Mouse (Mus musculus) embryo, embryonic 11.5 days (tissue): ENCODE measurements around the gene Tex2.
"Not testable (repeated sequence)": the region's sequence is repeated elsewhere in the genome, so short reads cannot be mapped to it uniquely, and the experiment has no call there.

Source experiments
- DNase-seq: peaks from one replicate; pipeline ENCODE4 v3.0.0-alpha.2; 2012; ENCODE audit warnings: low read depth, low spot score

The Tex2 gene

DNA sequence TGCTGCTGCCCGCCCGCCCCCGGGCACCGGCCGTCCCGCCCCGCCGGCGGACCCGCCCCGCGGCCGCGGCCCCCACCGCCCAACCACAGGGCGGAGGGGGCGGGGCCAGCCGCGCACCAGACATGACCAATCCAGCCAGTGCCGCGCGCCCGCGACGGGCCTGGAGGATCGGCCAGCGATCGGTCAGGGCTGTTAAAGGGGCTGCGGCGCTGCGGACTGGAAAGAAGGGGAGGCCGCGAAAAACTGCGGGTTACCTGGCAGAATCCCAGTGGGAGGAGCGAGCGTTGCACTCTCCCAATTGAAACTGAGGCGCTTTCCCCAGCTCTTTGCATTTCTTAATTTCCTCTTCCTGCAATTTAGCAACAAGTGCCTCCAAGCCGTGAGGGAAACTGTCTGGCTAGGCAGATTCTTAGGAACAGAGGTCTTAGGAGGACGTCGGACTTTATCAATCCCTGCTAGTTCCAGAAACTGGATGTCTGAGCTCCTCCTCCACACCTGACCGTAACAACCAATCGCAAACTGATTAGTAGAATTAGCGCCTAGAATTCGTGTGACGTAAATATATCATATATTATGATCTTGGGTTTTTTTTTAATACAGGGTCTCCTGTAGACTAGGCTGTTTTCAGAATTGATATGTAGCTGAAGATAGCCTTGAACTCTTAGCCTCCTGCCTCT lies at the start of gene Tex2:
Gene Tex2, minus strand, starts transcription at position 463 of the 677 bp plus-strand sequence.
- DNase-seq: peak; percentile 88

DNA sequence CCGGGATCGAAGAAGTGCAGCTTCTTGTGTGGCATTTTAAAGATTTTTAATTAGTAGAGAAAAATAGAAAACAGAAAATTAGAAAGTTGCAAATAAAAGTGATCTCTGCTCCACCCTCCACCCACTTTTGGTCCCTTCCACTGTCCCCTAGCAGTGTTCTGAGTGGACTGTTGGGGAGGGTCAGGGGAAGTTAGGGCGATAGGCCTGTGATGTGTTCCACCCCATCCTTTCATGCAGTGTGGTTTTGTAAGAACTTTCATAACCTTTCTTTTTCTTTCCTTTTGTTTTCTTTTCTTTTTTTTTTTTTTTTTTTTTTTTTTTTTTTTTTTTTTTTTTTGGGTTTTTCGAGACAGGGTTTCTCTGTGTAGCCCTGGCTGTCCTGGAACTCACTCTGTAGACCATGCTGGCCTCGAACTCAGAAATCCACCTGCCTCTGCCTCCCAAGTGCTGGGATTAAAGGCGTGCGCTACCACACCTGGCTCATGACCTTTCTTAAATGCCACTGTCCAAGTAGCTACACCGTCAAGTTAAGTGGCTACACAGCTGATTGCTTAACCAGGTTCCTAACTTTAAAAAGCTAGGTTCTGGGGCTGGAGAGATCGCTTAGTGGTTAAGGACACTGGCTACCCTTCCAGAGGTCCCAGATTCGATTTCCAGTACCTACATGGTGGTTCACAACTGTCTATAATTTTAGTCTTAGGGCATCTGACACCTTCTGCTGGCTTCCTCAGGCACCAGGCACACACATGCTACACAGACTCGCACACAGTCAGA lies 49.6 kb upstream of the Tex2 start:
- DNase-seq: no peak

DNA sequence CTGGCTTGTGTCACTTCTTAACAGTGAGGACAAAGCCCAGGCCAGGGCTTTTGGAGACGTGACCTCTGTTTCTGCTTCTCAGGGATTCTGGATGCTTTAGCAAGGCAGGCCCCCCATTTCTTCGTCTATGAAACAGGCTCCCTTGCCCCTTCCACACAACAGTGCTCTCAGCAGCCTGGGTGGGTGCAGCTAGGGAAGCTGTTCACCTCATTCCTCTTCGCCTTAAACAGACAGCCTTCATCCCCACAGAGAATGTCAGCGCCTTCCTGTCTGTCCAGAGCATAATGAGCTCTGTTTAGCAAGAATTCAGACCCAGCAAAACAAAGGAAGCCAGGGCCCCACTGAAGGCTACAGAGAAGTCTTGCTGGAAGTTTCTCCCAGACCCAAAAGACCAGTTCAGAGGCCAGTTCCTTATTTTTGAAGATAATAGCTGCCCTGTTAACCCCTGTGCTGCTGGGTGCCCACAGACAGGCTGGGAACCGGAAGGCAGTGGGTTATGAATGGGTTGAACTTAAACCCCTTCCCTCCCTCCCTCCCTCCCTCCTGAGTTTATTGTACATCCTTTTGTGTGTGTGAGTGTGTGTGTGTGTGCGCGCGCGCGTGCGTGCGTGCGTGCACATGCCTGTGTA lies 47.3 kb upstream of the Tex2 start:
- no peak for DNase-seq

DNA sequence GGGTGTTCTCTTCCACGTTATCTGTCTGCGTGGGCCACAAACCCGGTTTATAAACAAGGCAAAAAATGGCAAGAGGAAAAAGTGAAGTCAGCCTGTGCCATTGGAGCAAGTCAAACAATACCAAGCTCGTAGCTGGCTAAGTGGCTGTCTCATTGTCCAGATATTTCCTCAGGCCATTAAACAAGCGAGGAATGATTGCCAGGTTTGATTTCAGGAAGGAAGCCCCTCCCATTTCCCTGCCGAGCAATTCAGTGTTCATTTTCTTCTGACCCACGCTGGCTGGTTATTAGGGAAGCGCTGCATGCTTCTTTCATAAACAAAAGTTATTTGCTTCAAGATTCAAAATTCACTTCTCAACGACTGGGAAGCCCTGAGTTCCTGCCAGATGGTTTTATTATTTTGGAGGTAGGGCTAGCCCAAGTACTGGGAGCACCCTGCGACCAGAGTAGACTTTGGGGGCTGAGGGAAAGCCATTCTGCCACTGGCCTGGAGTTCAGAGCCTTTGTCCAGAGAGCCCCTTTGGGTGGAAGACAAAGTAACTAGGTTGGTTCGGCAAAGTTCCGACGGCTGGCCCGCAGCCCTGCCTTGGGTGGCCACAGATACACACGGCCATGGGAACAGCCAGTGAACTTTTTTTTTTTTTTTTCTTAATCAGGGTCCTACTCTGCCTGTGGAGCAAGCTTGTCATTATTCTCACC lies 46.5 kb upstream of the Tex2 start:
- no peak for DNase-seq

DNA sequence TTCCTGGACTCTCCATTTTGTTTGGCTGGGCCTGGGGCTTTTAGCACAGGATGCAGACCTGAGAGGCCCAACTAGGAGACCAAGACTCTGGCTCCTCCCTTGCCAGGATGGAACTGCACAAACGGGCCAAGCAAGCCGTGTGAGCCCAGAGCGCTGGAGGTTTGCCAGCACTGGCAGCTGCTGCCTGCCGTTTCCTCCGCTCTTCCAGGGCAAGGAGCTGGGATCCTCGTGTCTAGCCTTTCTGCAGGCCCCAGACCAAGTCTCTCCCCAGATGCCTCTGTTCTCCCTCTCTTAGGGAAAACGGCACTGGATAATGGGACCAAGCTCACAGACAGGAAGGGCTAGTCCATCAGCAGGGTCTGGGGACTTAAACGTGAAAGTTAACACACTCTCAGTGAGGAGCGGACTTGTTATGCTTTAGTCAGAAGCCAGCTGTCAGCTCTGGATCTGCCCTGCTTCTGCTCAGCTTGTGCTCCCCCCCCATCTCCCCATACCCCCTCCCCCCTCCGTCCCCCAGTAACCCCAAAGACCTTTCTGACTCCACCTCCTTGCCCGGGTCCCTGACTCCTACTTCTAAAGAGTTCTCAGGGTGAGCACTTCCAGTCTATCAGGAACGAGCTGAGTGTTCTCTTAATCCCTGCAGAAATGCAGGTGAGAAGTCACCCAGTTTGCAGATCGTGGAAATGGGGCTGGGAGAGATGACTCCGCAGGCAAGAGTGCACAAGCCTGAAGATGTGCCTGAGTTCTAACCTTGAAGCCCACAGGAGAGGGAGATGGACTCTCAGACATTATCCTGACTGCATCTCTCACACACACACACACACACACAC lies 45.0 kb upstream of the Tex2 start:
- no peak for DNase-seq

DNA sequence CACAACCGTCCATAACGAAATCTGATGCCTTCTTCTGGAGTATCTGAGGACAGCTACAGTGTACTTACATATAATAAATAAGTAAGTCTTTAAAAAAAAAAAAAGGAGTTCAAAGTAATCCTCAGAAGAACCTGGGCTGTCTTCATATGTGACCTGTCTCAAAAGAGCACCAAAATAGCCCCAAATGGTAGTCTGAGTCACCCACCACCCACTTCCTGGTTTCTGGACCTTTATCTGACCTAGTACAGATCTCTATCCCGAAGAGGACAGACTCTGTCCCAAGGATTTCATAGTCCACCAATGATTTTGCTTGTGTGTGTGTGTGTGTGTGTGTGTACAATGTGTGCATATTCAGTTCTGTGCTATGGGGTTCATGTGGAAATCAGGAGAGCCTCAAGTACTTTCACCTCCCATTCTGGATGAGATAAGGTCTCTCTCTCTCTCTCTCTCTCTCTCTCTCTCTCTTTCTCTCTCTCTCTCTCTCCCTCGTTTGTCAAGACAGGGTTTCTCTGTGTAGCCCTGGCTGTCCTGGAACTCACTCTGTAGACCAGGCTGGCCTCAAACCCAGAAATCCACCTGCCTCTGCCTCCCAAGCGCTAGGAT lies 43.8 kb upstream of the Tex2 start:
- not testable (repeated sequence) for DNase-seq

DNA sequence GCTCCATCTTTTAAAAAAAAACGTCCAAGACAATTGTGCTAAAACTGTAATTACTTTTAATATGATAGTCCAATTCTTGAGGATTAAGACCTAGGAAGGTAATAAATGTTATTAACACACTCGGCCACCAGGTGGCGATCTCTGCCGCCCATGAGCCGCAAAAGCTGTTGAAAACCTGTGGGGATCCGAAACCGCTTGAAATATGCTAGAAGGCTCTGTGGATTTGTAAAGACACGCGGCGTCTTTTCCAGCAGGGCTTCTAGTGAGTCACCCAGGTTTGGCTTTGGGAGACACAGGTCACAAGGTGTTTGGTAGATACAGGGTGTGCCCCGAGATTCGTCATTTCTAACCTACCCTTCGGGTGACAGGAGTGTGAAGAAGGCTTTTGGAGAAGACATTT lies 35.1 kb upstream of the Tex2 start:
- peak; percentile 68 for DNase-seq

DNA sequence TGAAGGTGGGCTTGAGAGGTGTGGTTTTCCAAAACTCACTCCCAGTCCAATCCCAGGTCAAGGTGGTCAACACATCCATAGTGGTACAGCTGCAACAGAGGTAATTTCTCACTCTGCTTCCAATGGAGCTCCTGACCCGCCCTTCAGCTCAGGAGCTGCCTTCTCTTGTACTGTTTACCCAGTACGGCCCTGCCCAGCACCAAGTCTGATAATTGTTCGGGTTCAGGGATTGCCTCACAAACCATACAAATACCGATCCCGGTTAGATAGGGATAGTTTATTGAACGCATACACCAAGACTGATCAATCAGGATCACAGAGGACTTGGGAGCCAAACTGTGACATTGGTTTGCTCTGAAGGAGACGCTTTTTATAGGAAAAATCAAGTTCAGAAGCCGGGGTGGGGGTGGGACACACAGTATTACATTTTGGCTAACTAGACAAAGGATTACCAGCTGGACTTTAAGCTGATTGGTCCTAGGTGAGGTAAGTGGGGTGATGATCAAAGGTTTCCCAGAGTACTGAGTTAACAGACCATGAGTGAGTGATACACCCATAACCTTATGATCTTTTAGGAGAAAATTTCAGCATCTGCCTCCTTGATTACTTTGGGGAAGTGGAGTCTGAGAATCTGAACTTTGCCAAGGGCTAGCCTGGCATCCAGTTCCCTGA lies 29.9 kb upstream of the Tex2 start:
- no peak for DNase-seq

DNA sequence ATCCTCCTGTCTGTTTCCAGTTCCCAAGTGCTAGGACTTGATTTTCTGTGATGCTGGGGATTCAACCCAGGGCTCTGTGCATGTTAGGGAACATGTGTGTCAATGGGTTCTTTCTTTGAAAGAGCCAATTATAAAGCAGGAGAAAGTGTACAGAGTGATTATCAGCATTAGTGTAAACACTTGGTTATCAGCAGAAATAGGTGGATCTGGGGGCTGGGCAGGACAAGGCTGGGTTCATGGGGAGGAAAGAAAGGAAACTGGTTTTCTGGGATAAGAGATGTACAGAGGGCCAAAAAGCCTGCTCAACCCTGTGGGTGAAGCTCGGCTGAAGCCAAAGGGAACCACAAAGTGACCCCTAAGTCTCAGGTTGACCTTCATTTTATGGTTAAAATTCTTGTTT lies 28.4 kb upstream of the Tex2 start:
- DNase-seq: no peak

DNA sequence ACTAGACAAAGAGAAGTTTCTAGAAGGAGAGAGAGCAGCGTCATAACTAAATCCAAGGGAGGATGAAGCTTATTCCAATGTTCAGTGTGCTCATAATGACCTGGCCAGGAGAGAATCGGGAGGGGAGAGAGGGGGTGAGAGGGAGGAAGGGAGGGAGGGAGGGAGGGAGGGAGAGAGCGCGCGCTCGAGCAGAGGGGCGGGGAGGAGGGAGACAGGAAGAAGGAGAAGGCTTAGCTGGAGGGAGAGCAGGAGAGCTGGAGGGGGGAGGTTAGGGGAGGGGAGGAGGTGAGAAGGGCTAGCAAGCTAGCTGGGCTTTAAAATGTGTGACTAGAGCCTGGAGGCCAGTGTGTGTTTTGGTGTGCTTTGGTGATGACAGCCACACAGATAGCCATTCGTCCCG lies 26.8 kb upstream of the Tex2 start:
- DNase-seq: no peak

DNA sequence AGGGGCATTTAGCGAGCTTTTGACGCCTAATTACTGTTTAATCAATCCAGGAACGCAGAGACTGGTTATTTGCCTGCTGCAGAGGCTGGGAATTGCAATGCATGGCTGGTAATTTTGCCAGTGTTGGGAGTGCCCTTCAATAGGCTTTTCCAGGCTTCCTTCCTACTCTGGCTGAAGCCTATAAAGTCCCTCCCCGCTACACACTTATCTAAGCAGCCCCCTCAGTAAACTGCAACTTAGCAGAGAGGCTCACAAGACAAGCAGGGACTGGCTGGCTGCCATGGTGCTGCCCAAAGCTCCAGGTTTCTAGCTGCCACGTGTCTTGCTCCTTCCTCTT lies 26.1 kb upstream of the Tex2 start:
- no peak for DNase-seq

DNA sequence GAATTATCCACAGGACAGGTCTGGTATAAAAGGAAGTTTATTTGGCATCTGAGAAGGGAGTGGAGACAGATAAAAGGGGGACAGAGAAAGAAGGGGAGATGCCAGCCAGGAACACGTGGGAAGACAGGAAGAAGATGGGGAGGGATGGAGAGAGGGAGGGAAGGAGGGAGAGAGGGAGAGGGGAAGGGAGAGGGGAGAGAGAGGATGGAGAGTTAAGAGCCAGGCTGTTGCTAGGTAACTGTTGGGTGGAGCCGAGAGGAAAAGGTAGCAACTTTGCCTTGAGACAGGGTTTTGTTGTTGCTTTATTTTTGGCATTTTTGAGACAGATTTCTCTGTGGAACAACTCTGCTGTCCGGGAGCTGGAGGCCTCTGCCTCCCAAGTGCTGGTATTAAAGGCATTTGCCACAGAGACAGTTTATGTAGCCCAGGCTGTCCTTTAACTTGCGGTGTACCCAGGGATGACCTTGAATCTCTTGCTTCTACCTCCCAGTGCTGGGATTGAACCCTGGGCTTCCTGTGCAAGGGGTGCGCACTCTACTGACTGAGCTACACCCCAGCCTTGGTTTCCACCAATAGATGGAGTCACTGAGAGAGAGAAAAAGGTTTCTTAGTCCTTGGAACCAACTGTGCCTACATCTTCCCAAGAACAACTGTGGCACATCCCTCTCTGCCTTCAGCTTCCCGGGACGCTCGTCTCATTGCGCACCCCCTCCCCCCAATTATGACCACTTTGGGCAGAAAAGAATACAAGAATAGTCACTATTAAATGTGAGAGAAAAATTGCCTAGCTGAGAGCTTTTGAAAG lies 25.5 kb upstream of the Tex2 start:
- DNase-seq: no peak

DNA sequence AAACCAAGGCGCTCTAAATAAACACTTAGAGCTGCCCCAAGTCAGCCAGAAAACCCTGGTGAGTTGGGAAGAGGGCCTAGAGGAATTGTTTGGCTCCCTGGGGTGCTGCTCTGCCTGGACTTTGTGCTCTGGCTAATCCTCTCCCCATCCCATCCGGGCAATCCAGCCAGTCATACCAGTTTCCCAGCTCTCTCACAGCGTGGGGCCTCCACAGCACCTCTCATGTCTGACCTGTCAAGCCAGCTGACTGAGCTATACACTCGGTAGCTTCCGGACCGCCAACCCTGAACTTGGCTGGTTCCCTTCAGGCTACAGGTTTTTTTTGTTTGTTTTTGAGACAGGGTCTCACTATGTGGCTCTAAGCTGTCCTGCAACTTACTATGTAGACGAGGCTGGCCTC lies 24.5 kb upstream of the Tex2 start:
- DNase-seq: no peak

DNA sequence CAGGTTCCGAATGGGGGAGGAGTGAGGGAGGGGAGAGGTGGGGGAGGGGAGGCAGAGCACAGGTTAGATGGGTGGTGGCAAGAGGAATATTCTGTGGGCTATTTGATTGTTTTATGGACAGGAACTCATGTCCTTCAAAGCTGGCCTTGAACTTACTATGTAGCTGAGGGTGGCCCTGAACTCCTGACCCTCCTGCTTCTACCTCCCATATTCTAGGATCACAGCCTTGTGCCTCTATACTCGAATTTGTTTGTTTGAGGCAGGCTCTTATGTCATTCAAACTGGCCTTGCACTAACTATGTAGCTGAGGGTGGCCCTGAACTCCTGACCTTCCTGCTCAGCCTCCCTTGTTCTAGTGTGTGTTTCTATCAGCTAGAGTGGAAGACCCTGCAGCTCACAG lies 22.7 kb upstream of the Tex2 start:
- no peak for DNase-seq

DNA sequence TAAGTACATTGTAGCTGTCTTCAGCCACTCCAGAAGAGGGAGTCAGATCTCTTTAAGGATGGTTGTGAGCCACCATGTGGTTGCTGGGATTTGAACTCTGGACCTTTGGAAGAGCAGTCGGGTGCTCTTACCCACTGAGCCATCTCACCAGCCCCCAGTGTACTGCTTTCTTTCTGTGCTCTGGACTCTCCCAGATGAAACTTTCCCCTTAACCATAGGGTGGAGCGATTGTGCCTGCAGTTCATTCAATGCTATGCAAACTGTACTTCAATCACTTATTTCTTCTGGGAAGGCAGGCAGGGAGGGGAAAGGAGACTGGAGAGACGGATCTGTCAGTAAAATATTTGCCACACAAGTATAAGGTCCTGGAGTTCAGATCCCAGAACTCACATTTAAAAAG lies 21.0 kb upstream of the Tex2 start:
- not testable (repeated sequence) for DNase-seq

DNA sequence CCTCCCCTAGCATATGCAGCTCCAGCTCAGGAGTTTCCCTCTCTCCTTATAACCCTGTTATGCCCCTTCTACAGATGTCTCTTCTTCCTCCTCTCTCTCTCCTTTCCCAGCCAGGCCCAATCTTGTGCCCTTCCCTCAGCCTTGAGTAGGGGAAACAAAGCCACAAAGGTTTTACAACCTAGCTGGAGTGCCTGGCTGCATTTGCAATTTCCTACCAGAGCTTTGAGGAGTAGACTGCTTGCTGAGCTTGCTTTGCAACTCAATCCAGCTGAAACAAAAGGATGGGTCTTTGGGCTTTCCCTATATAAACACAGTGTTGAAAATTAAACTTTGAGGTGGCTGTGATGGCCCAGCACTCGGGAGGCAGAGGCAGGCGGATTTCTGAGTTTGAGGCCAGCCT lies 20.2 kb upstream of the Tex2 start:
- DNase-seq: no peak

DNA sequence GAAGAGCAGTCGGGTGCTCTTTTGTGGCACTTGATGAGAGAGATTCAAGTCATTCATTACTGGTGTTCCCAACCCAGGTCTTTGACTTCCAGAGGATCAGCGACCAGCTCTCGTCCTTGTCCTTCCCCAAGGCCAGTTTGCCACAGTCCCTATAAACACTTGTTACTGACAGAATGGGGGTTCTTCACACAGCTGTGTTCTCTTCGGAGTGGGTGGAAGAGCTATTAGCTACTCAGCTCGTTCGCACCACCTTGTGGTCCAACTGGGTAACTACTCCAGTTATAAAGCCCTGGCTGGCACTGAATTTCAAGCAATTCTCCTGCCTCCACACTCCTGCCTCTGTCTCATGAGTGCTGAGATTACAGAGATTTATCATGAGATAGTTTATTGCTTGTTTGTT lies 14.5 kb upstream of the Tex2 start:
- peak; percentile 69 for DNase-seq

DNA sequence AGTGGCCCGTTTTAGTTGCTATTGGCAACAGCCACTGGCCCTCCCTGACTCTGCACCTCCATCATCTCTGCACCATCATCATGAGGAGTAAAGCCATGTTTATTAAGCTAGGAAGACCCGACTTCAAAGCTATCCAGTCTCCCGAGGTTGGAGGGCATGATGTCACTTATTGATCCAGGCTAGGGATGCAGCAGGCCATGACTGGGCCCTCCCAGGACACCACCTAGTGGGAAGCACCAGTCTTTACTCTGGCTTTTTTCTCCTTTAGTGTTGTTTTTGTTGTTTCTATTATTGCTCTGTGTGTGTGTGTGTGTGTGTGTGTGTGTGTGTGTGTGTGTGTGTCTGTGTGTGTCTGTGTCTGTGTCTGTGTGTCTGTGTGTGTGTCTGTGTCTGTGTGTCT lies 12.4 kb upstream of the Tex2 start:
- DNase-seq: no peak

DNA sequence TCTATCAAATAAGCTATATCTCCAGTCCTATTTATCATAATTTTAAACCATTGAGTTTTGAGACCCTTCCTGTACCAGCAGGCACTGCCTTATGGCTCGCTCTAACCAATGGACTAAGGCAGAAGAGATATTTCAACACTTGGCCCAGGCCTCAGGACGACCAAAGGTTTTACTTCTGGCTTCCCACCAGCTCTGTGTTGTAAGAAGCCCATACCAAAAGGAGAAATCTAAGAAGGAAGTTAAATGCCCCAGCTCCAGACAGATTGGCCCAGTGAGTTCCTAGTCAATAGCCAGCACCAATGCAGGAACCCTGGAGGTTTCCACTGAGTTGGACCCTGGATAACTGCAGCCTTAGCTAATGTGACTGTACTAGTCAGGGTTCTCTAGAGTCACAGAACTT lies 10.4 kb upstream of the Tex2 start:
- DNase-seq: no peak

DNA sequence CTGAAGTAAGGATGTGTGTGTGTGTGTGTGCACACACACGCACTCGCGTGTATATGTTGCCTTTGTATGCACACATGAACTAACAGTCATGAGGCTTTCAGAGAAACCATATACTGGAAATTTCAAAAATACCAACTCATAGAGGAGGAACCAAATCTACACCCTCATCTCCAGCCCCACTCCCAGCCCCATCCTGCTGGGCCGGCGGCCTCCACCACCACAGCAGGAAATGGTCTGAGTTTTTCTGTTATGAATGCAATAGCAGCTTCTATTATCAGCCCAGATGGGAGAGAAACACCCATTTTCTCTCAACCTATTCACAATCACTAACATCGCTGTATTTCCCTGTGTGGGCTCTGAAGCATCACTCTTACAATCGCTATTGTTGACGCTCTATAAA lies 8.8 kb upstream of the Tex2 start:
- no peak for DNase-seq
